Mouse (Mus musculus) T-helper 17 cell (primary cell): ENCODE measurements at regions not wholly inside any gene's neighbourhood (a gene's known extent, or its start where the extent isn't known, plus 50 kb on each side); places are given as distances from the start of the nearest gene placed in this dataset.

ENCODE experiments used
- in situ Hi-C, 2 experiments: fragments of 300-600 bp; cut with MboI, MseI; formaldehyde crosslinking; loops; 1 replicate in 1 of 2; 2 replicates in 1 of 2; pipeline ENCODE4 v1.15.1; 2025; ENCODE audit warnings: high pct_unique_total_duplicates in 2 of 2

- in situ Hi-C loops = loop anchor here in 1 of 2 experiments (25.0 kb wide), 1 partner anchor 1418 kb away; no protein-coding TSS in a partner anchor
Measured at GRCm38 (mm10) chr16:89718921-89719320, 147.9 kb upstream of the Krtap11-1 start.

- in situ Hi-C loops = loop anchor here in 1 of 2 experiments (25.0 kb wide), 1 partner anchor 1422 kb away; no protein-coding TSS in a partner anchor
Measured at GRCm38 (mm10) chr16:89715716-89716115, 144.7 kb upstream of the Krtap11-1 start.

GRCm38 (mm10) chr16:89704316-89704715, 133.3 kb upstream of the Krtap11-1 start:
- in situ Hi-C loops = loop anchor here in 1 of 2 experiments (25.0 kb wide), 1 partner anchor 1433 kb away; no protein-coding TSS in a partner anchor

- in situ Hi-C loops = loop anchor here in 1 of 2 experiments (25.0 kb wide), 1 partner anchor 1434 kb away; no protein-coding TSS in a partner anchor
Measured at GRCm38 (mm10) chr16:89703158-89703557, 132.2 kb upstream of the Krtap11-1 start.

- in situ Hi-C loops = loop anchor here in 1 of 2 experiments (25.0 kb wide), 1 partner anchor 1435 kb away; no protein-coding TSS in a partner anchor
Measured at GRCm38 (mm10) chr16:89702406-89702805, 131.4 kb upstream of the Krtap11-1 start.

GRCm38 (mm10) chr16:89701741-89702140, 130.8 kb upstream of the Krtap11-1 start:
- in situ Hi-C loops = loop anchor here in 1 of 2 experiments (25.0 kb wide), 1 partner anchor 1436 kb away; no protein-coding TSS in a partner anchor

- in situ Hi-C loops = loop anchor here in 1 of 2 experiments (25.0 kb wide), 1 partner anchor 1438 kb away; no protein-coding TSS in a partner anchor
Measured at GRCm38 (mm10) chr16:89699710-89700109, 128.7 kb upstream of the Krtap11-1 start.

GRCm38 (mm10) chr16:89695833-89696232, 124.8 kb upstream of the Krtap11-1 start:
- in situ Hi-C loops = no loop called here

- in situ Hi-C loops = no loop called here
Measured at GRCm38 (mm10) chr16:89695406-89695805, 124.4 kb upstream of the Krtap11-1 start.

- in situ Hi-C loops = no loop called here
Measured at GRCm38 (mm10) chr16:89693321-89693720, 122.3 kb upstream of the Krtap11-1 start.

- in situ Hi-C loops = no loop called here
Measured at GRCm38 (mm10) chr16:89679438-89679837, 108.5 kb upstream of the Krtap11-1 start.

- in situ Hi-C loops = no loop called here
Measured at GRCm38 (mm10) chr16:89678446-89679015, 107.5 kb upstream of the Krtap11-1 start.

- in situ Hi-C loops = no loop called here
Measured at GRCm38 (mm10) chr16:89675009-89675785, 104.2 kb upstream of the Krtap11-1 start.

- in situ Hi-C loops = no loop called here
Measured at GRCm38 (mm10) chr16:89674159-89674902, 103.3 kb upstream of the Krtap11-1 start.

- in situ Hi-C loops = no loop called here
Measured at GRCm38 (mm10) chr16:89671188-89671726, 100.3 kb upstream of the Krtap11-1 start.

GRCm38 (mm10) chr16:89660071-89660470, 89.1 kb upstream of the Krtap11-1 start:
- in situ Hi-C loops = loop anchor here in 1 of 2 experiments (10.0 kb wide), 1 partner anchor 1105 kb away; no protein-coding TSS in a partner anchor

- in situ Hi-C loops = no loop called here
Measured at GRCm38 (mm10) chr16:89656036-89656435, 85.1 kb upstream of the Krtap11-1 start.

GRCm38 (mm10) chr16:89648651-89649050, 77.7 kb upstream of the Krtap11-1 start:
- in situ Hi-C loops = no loop called here

GRCm38 (mm10) chr16:89633917-89634601, 63.1 kb upstream of the Krtap11-1 start:
- in situ Hi-C loops = no loop called here

GRCm38 (mm10) chr16:89632114-89632622, 61.2 kb upstream of the Krtap11-1 start:
- in situ Hi-C loops = no loop called here
